Mouse (Mus musculus): ENCODE measurements around the gene Banp. TPM values are rescaled to one million over a fixed set of nuclear protein-coding genes. Genes with fewer than 3 reads are reported as not detected.

Gene Banp
- polyA plus RNA-seq, 1 experiment: 45.7 TPM

DNA sequence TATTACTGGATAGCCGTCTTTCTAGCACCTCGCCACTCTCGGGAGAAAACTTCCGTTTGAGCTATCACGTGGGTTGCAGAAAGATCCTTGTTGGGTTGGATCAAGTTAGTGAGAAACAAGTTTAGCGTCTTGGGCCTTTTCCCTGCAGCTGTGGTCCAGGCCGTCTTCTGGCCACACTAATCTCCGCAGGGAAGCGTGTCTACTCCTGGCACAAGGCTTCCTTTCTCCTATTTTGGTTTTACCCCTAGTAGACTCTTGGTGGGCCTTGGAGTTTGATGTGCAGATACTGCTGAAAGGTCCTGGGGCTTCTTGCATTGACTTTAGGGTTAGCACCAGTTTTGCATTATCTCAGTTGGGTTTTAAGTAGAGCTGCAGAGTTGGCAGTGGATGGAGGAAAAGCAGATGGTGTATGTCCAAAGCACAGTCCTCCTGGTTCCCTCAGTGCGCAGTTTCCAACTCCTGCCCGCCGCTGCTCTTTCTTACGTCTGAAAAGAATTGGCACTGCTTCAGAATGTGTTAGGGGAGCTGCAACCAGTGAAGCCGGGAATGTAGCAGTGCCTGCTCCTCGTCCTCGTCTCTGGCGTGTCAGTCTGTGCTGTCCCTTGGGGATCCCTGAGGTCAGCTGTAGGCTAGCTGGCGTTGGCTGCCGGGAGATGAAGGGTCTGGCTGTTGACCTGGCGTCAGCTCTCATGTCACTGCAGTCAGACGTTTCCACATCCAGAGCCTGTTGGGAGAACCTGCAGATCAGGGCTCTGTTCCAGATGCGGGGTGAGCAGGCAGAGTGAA, 68.7 kb downstream of the Banp start:
- no peak for DNase-seq (ENCODE audit: low spot score)

- DNase-seq (ENCODE audit: low spot score): no peak
Observed at GRCm38 (mm10) chr8:122019162-122019561, 69.6 kb downstream of the Banp start.

DNA sequence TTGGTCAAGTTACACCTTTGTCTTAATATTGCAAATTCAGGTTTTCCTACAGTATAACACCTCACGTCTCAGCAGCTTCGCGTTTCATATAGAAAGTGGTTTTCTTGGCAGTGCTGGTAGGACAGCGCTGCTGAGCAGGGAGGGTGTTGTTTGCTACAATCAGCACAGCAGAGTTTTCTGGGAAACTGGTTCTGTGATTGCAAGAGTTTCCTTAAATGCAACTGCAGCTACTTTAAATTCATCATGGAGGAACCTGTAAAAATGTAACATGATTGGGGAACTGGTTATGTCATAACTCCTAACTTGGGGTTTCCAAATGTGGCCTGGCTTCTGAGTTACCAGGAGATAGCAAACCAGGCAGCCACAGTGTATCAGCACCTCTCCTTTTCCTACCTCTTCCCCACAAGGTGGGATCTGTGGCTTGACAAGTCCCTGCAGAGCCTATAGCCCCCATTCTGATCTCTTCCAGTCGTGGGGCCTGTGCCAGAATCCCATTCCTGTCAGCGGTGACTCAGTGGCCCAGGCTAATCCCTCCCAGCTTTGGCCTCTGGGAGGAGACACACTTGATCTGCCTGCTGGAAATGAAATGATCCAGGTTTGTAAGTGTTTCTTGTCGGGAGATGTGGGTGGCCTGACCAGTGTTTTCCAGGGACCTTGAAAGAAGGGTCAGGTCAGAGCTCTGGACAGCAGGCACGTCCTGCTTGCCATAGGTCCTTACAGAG, 70.7 kb downstream of the Banp start:
- DNase-seq (ENCODE audit: low spot score): no peak

GRCm38 (mm10) chr8:122021725-122022124, 72.2 kb downstream of the Banp start:
- no peak for DNase-seq (ENCODE audit: low spot score)

DNA sequence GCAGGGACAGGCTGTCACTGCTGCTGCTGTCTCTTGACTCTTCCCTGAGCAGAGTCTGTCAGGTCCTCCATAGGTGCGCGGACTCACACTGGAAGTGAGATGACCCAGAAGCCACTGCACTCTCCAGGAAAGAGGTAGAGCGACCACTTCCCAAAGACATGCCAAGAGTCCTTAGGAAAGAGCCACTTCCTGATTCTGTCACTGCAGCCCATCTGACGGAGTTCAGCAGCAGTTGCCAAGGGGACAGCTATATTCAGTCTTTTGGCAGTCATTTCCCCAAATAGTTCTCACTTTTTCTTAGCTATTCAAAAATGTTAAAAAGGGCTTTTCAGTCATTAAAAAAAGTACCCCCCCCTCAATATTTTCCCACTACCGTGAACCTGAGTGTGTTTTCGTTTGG, 72.7 kb downstream of the Banp start:
- DNase-seq (ENCODE audit: low spot score): no peak

- DNase-seq (ENCODE audit: low spot score): no peak
Observed at GRCm38 (mm10) chr8:122022705-122023104, 73.2 kb downstream of the Banp start.

GRCm38 (mm10) chr8:122025546-122025945, 76.0 kb downstream of the Banp start:
- no peak for DNase-seq (ENCODE audit: low spot score)

DNA sequence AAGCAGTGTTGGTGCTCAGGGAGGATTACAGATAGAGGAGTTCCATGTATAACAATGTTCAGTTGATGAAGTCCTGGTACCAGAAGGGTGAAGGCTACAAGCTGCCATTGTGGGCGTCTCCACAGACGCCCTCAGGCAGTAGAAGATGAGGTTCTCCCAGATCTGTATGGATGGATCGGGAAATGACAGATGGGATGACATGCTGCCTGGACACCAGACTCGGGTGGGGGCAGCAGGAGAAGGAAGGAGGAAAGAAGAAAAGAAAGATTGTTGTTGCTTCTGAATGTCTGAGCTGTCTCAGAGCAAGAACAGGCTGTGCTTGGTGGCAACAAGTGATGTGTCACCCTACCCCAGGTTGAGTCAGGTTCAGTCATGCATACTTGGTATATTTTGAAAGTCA, 78.6 kb downstream of the Banp start:
- DNase-seq (ENCODE audit: low spot score): no peak

- no peak for DNase-seq (ENCODE audit: low spot score)
Observed at GRCm38 (mm10) chr8:122030965-122031364, 81.4 kb downstream of the Banp start.

DNA sequence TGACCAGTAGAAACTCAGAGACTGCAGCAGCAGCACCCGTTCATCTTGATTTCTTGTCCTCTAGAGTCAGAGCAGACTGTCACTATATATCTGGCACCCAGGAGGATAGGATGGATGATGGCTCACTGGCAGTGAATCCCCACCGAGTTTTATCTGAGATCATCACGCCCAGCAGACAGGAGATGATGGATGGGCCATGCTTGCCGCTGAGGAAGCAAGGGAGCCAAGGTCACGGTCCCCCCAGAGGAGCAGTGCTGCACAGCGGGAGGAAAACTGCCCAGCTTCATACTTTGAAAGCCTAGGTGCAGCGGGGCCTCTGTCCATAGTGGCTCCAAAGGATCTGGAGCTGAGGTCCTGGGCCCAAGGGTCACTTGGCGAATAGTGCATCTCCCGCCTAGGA, 83.2 kb downstream of the Banp start:
- DNase-seq (ENCODE audit: low spot score): no peak

DNA sequence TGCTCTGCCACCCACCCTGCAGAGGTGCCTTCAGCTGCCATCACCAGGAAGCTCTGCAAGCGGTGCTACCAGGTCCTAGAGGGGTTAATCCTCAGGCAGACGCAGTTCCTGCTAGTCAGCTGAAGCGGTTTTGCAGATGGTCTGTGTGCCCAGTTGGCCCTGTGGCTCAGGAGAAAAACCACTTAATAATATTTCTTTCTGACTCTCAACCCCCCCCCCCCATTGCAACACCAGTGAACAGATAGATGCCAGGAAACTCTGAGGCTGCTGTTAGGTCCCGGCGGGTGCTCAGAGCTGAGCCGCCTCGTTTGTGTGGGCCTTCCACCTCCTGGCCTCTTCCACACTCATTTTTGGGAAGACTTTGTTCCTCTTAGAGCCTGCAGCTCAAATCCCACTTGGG, 86.0 kb downstream of the Banp start:
- no peak for DNase-seq (ENCODE audit: low spot score)

DNA sequence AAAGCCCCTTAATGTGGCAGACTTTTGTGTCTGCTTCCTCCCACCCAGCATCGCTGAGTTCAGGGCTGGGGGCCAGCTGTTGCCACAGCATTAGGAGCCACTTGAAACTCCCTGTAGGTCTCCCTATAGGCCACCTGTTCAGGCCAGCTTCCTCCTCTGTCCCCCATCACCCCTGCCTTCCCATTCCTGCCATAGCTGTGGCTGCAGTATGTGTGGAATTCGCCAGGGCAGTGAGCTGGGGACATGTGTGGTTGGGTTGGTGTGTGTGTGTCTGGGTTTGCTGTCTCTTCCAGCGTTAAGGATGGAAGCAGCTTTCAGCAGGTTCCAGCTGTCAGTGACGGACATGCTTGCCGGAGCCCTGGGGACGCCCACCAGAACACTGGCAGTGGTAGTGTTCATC, 86.8 kb downstream of the Banp start:
- no peak for DNase-seq (ENCODE audit: low spot score)

- DNase-seq (ENCODE audit: low spot score): no peak
Observed at GRCm38 (mm10) chr8:122037279-122037678, 87.7 kb downstream of the Banp start.

DNA sequence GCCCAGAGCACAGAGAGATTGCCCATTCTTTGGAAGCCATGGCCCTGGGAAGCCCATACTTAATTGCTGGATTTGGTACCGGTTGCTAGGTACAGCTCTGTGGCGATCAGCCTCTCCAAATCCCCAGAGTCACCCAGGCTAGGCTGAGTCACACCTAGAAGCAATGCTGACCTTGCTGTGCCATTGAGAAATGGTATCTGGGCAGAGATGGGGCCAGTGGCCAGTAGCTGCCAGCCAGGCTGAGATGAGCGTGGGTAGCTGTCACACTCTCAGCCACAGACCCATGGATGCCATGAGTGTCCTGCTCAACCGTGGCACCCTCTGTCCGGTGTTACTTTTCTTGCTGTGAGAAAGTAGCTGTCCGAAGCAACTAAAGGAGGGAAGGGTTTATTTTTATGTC, 88.5 kb downstream of the Banp start:
- DNase-seq (ENCODE audit: low spot score): no peak

DNA sequence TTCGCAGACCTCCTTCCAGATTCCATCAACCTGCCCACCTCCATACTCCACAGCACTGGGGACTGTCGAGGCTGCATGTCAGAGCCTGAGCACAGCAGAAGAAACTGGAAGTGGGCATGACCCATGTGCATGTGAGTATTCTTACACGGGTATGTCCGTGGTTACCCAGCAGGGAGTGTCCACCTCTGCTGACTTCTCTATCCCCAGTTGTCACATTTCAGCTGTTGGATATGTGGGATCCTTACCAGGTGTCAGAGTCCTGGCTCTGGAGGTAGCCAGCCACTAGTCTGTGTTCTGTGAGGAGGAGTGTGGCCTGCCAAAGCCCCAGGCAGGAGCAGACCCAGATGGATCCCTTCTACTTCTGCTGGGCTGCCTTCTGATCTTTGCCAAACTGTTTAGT, 89.9 kb downstream of the Banp start:
- no peak for DNase-seq (ENCODE audit: low spot score)

DNA sequence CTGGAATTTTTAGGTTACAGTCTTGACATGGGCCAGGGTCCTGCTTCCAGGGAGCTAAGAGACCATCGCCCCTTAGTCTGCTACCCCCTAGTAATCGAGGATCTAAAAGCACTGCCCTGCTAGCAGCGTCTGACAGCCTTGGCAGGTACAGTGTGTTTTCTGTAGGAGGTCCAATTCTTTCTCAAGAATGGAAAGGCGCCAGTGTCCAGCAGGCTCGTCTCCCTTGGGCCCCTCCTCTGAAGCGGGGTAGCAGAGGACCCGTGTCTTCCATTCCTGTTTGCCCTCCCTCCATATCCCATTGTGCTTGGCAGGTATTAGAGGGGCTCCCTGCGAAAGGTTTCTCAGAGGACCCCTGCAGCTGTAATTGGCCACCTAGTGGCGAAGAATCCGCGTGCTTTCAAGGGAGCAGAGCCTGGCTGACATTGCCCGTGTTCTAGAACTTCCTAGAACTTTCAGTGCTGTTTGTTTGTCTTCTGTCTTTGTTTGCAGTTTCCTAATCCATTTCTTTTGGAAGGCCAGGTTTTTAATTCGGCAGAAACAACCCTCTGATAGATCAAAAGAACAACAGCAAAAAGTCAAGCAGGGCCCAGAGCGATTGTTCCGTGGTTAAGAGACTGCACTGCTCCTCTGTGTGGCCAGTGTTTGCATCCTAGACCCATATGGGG, 97.8 kb downstream of the Banp start:
- DNase-seq (ENCODE audit: low spot score): no peak

DNA sequence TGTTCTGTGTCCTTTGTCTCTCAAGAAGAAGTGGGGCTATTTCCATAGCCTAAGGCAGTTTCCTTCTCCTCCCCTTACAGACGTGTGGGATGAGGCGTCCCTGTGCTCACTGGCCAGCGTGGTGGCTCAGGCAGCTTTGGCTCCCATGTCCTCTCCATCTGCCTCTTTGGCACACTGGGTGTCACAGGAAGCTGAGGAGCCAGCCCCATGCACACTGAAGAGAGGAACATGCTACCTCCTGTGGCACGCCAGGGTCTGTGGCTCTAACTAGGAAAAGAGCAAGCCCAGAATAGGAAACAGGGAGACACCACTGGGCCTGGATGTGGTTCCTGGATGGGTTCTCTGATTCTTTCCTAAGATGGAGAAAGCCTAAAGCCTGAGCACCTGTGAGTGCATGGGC, 99.7 kb downstream of the Banp start:
- no peak for DNase-seq (ENCODE audit: low spot score)

DNA sequence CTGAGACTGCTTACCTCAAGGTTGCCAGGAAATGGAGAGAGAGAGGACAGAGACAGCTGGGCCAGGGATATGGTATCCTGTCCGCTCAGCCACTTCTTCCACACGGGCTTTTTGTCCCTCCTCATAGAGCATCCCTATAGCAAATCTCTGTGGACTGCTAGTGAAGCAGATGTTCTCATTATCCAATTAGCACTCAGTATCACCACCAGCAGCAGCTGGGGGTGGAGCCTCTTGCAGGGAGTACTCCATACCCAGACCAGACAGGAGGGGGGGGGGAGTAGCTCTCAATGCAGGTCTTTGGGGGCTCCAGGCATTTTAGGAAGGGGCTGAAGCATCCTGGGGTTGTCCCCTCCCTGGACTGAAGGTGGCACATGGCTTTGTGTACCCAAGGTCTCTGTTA, 100.4 kb downstream of the Banp start:
- DNase-seq (ENCODE audit: low spot score): no peak

DNA sequence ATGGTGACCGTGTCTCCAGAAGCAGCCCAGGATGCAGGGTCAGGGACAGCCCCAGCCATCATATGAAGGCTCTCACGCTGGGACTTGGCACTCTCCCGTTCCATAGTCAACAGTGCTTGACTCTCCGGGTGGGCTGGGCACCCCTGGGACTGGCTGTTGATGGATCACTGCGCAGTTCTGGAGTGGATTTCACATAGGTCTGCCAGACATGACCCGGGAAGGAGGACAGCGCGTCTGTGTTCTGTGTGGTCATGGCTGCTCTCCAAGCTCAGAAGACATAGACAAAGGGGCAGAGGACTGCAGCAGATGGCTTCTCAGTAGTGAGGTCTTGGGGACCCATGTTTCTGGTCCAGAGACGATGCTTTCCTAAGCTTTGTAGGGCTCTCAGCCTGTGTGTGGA, 101.1 kb downstream of the Banp start:
- no peak for DNase-seq (ENCODE audit: low spot score)

GRCm38 (mm10) chr8:122055321-122055720, 105.8 kb downstream of the Banp start:
- DNase-seq (ENCODE audit: low spot score): no peak

DNA sequence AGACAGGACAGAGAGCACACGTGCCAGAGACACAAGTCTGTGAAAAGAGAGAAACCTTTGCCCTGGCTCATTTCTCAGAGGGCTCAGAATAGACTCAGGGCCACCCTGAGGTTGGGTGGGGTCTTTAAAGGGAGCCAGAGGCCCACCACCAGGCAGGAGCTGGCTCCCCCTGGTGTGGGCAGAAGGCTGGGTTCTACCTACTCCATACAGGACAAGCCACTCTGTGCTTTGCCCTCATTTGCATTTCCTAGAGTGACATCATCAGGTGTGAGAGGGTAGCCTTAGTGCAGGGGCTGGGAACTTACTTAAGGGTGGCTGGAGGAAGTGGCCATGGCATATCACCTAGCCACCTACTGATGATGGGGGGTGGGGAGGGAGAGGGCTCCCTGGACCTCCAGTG, 106.6 kb downstream of the Banp start:
- DNase-seq (ENCODE audit: low spot score): no peak

DNA sequence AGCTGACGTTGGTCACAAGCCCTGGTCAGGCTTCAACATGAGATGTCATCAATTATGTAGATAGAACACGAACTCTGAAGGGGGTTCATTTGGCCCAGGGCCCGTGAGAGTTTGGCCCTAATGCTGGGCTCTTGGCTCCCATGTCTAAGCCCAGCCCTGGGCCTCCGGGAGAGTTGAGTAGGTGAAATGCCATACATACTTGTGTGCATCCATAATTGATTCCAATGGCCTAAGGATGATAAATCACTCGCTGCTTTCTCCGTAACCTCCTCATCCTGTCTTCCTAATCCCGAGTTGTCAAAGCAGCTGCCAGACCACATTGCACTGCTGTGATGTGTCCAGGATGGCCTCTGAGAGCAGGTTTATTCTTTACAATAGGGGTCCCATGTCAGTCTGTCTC, 107.3 kb downstream of the Banp start:
- no peak for DNase-seq (ENCODE audit: low spot score)

DNA sequence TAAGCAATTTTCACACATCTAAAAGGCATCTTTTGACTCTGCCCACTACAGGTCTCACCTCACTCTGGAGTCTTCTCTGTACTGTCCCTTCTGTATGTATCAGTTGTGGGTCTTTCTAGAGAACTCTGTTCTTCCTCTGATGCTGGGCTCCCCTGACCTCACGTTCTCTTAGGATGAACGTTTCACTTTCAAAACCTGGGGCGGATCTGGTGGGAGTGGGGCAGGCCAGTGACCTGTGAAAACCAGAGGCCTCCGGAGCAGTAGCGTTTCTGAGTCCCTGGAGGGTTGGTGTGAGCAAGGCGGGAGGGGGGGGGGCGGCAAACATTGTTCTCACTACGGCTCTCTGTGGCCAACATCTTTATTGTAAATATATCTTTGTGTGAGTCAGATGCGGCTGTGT, 109.0 kb downstream of the Banp start:
- DNase-seq (ENCODE audit: low spot score): no peak

Measured in urinary bladder, adult 2 months (tissue).